Mouse (Mus musculus) MEL (cell line): ENCODE results near the gene Bloc1s4.

Source experiments
- CTCF ChIP-seq, 3 experiments: IDR thresholded peaks in 2 of 3; conservative IDR thresholded peaks in 1 of 3; 2 replicates each; pipeline ENCODE4 v1.5.1; 2011 to 2012; ENCODE audit warnings: low read length in 3 of 3, low read depth in 2 of 3, mild to moderate bottlenecking in 2 of 3, improper control_type of control experiment in 1 of 3, inconsistent platforms in 1 of 3, mixed read lengths in 1 of 3, moderate library complexity in 1 of 3; ENCODE audit not compliant: control insufficient read depth in 1 of 3, insufficient read depth in 1 of 3, poor library complexity in 1 of 3, severe bottlenecking in 1 of 3
- MAX ChIP-seq: IDR thresholded peaks from 2 replicates; pipeline ENCODE4 v1.6.1; 2011; ENCODE audit warnings: low read length, improper control_type of control experiment
- MEF2A ChIP-seq: IDR thresholded peaks from 2 replicates; pipeline ENCODE4 v1.6.1; 2014; ENCODE audit warnings: low read depth, mild to moderate bottlenecking, inconsistent platforms, low read length, improper control_type of control experiment; ENCODE audit not compliant: poor library complexity, insufficient replicate concordance, severe bottlenecking; ENCODE audit errors: extremely low read depth
- MYC ChIP-seq: IDR thresholded peaks from 2 replicates; pipeline ENCODE4 v1.6.1; 2011; ENCODE audit warnings: low read depth, mild to moderate bottlenecking, low read length, improper control_type of control experiment, moderate library complexity
- NRF1 ChIP-seq: IDR thresholded peaks from 2 replicates; pipeline ENCODE4 v1.6.1; 2014; ENCODE audit warnings: low read depth, mild to moderate bottlenecking, inconsistent platforms, low read length, improper control_type of control experiment, moderate library complexity; ENCODE audit not compliant: poor library complexity, insufficient read depth, severe bottlenecking
- RAD21 ChIP-seq: IDR thresholded peaks from 2 replicates; pipeline ENCODE4 v1.6.1; 2011; ENCODE audit warnings: mild to moderate bottlenecking, low read depth, low read length, improper control_type of control experiment

DNA sequence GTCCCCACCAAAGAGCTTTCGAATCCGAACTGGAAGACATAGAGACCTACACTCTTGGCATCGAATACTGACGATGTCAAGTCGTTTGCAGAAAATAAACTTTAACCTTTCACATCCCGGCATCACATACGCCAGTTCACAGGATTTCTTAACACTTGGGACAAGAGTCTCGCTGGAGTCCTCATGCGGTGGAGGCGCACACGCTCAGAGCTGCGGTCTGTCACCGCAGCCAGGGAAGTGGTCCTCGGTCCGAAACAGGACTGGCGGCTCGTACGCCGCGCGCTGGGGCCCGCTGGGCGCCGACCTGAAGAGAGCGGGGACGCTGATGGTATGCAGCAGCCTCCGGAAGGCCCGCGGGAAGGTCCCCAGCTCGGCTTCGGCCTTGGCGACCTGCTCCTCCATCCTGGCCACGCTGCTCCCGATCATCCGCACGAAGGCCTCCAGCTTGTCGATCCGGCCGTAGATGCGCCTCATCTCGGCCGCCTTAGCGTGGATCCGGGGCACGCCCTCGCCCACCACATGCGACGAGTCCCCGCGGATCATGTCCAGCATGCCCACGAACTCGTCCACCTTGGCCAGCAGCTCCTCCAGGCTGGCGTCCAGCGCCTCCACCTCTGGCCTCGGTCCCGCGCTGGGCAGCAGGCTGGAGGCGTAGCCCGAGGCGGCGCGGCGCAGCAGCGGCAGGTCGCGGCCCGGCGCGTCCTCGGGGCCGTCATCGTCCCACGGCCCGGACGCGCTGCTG lies 485 bp downstream of the Bloc1s4 start:
- TF ChIP-seq NRF1 (no peak), RAD21 (no peak), MYC (no peak), CTCF (IDR thresholded peaks at IDR 0.05 in 2 of 3, conservative IDR thresholded peaks at IDR 0.05 in 1 of 3; ENCODE audit: control insufficient read depth in 1 of 3, insufficient read depth in 1 of 3, low read depth in 2 of 3, low read length in 3 of 3, poor library complexity in 1 of 3, severe bottlenecking in 1 of 3) (no peak), MAX (no peak), MEF2A (no peak)
